Mouse (Mus musculus): Measurements from ENCODE around the gene Men1.

The Men1 gene

GRCm38 (mm10) chr19:6339191-6339590 is 4.4 kb downstream of the Men1 start:
- no peak for DNase-seq (ENCODE audit: low spot score)

- DNase-seq (ENCODE audit: low spot score): no peak
Measured at GRCm38 (mm10) chr19:6339890-6340504, 5.2 kb downstream of the Men1 start.

DNA sequence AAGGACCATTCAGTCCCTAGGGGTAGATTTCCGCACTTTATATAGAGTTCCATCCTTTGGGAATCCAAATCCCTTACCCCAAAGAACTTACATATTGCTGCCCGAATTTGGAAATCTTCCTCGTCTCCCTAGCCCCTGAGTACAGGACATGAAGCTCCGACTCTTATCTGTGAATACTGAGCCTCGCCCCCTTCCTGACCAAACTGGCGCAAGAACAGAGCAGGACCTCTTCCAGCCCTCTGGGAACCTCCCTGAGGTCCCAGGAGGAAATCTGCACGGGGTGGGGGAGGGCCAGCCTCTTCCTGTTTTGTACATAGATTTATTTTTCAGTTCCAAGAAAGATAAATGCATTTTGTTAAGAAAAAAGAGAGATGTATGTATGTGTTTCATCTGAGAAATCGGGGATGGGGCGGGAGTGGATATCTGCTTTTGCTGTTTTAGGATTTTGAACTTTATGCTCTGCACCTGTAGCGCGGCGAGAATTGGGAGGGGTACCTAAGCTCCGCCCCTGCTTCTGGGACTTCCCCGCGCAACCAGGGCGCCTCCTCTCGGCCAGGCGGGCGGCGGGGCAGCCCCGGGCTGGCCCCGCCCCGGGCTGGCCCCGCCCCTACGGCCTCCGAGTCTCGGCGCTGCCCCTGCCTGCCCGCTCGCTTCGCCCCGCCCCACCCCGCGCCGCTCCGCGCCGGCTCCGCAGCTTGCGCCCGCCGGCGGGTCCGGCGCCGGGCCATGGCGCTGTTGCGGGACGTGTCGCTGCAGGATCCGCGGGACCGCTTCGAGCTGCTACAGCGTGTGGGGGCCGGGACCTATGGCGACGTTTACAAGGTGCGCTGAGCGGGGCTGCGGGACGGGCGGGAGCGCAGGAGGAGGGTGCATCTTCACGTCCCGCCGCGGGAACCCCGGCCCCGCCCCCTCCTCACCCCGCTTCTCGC is 6.0 kb downstream of the Men1 start, which contains the start of gene Map4k2:
TSS of gene Map4k2 (plus strand) at position 612 of the 929 bp plus-strand sequence.
- peak; percentile 86 for DNase-seq (ENCODE audit: low spot score)

DNA sequence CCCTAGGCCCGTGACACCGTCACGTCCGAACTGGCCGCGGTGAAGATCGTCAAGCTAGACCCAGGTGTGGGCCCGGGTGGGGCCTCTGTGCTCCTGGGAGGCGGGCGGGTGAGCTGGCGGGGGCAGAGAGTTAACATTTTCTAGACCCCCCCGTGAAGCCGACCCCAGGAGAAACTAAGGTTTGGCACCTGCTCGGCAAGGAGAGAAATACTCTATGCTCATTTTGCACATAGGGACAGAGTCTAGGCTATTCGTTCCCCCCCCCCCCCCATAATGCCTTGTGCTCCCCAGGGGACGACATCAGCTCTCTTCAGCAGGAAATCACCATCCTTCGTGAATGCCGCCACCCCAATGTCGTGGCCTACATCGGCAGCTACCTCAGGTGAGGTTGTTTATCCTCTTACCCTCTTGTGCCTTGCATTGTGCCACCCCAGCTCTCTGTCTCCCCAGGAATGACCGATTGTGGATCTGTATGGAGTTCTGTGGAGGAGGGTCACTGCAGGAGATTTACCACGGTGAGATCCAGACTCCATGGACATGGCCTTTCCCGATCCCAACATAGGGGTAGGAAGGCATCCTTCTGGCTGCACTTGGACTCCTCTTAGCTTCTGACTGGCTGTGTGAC is 6.8 kb downstream of the Men1 start:
- no peak for DNase-seq (ENCODE audit: low spot score)

GRCm38 (mm10) chr19:6342276-6342933 is 7.6 kb downstream of the Men1 start:
- no peak for DNase-seq (ENCODE audit: low spot score)

- DNase-seq (ENCODE audit: low spot score): no peak
Measured at GRCm38 (mm10) chr19:6343066-6343925, 8.5 kb downstream of the Men1 start.

DNA sequence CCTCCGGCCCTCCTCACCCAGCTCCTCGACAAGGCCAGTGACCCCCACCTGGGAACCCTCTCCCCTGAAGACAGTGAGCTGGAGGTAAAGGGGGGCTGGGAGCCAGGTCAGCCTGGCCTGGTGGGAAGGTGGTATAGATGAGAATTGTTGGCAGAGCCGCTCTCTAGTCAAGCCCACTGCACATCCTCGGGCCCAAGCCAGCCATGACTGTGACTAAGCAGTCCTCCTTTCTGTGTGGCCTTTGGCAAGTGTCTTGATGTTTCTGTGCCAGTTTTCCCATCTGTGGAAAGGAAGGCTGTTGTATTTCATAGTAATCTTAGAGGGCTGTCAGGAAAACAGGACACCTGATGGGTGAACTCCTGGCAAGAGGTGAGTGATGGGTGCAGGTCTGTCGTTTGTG is 9.2 kb downstream of the Men1 start:
- no peak for DNase-seq (ENCODE audit: low spot score)

DNA sequence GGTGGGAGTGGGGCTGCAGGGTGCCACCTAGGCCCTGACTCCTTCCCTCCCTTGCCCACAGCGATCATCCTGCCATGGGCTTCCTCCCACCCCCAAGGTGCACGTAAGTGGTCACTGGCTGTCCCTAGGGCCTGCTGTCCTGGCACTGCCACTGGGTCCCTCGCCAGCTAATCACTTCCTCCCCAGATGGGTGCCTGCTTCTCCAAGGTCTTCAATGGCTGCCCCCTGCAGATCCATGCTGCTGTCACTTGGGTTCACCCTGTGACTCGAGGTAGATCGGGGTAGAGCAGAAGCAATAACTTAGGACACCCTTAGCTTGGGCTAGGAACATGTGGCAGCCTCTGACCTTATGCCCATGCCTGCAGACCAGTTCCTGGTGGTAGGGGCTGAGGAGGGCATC is 11.2 kb downstream of the Men1 start:
- DNase-seq (ENCODE audit: low spot score): no peak

GRCm38 (mm10) chr19:6346661-6347060 is 11.9 kb downstream of the Men1 start:
- DNase-seq (ENCODE audit: low spot score): no peak

DNA sequence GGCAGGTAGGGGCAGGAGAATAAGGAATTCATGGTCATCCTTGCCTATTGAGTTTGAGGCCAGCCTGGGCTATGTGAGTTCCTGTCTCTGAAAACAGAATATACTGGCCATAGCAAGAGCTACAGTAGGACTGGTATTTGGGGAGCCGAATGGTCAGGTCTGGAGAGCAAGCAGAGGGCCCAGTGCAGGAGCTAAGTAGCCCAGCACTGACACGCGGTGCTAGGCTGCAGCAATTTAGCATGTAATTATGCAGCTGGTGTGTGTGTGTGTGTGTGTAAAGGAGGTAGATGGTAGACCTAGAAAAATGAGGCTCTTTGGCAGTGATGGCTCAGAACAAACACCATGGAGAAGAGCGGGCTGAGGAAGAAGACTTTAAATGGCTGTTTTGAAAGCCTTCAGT is 12.8 kb downstream of the Men1 start:
- no peak for DNase-seq (ENCODE audit: low spot score)

- DNase-seq (ENCODE audit: low spot score): no peak
Measured at GRCm38 (mm10) chr19:6348717-6349116, 13.9 kb downstream of the Men1 start.

GRCm38 (mm10) chr19:6349215-6349983 is 14.6 kb downstream of the Men1 start:
- DNase-seq (ENCODE audit: low spot score): no peak

DNA sequence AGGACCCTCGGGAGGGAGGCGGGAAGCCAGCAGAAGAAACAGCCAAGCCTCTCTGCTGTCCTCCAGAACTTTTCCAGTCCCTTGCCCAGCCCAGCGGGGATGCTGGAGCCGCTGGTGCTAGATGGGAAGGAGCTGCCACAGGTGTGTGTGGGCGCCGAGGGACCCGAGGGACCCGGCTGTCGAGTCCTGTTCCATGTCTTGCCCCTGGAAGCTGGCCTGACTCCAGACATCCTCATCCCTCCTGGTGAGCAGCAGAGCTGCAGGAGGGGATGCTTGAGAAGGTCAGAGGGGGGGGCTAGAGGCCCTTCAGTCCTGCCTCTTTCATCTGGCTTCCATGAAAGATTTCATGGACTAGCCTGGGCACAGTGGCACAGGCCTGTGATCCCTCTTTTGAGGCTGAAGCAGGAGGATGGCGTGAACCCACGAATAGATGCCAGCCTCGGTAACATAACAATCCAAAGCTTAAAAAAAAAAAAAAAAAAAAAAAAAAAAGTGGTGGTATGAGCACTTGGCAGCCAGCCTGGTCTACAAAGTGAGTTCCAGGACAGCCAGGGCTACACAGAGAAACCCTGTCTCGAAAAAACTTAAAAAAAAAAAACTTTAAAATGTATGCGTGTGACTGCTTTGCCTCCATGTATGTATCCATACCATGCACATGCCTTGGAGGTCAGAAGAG is 16.8 kb downstream of the Men1 start:
- no peak for DNase-seq (ENCODE audit: low spot score)

DNA sequence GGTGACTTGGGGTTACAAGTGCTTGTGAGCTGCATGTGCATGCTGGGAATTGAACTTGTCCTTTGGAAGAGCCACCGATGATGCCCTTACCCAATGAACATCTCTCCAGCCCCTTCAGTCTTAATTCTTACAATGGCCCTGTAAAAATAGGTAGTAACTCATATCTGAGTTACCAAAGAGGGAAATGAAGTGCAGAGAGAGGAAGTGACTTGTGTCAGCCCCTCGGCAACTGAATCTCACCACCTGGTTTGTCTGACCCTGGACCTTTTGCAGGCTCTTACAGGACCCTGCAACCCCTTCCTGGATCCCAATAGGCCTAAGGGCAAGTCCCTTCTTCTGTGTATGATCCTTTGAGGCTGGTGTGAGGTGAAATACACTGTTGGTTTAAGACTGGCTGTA is 17.3 kb downstream of the Men1 start:
- DNase-seq (ENCODE audit: low spot score): no peak

GRCm38 (mm10) chr19:6354030-6354429 is 19.3 kb downstream of the Men1 start:
- no peak for DNase-seq (ENCODE audit: low spot score)

DNA sequence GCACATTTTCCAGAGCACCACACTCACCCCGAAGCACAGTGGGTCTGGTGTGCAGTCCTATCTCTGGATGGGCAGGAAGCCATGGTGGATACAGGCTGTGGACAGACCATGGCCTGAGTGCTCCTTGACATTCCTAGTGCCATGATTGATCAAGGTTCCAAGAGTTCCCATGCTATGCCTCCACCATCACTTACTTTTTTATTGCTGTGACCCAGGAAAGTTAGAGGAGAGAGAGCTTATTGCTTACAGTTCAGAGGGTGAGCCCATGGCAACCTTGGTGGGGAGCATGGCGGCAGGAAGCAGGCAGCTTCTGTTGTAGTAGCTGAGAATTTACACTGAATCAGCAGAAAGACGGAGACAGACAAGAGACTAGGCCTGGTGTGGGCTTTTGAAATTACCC is 26.5 kb downstream of the Men1 start:
- DNase-seq (ENCODE audit: low spot score): no peak

GRCm38 (mm10) chr19:6363091-6363410 is 28.3 kb downstream of the Men1 start:
- DNase-seq (ENCODE audit: low spot score): no peak

GRCm38 (mm10) chr19:6363411-6364240 is 28.8 kb downstream of the Men1 start, which contains the start of gene Sf1:
Gene Sf1, plus strand, starts transcription at chr19:6363690.
- DNase-seq (ENCODE audit: low spot score): peak; percentile 100

DNA sequence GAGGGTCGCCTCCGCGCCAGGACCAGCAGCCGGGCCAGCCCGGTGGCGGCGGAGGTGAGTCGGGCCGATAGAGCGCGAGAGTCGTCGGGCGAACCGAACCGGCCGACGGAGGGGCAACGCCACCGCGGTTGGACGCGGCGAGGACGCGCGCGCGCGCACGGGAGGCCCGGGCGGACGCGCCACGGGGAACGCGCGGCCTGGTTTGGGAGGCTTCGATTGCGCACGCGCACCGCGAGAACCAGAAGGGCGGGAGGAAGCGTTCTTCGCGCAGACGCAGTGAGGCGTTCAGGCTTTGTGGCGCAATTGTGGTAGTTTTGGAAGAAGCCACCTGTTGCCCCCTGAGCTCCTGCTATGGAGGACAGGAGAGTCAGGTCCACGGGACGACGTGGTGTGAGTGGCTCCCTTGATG is 29.5 kb downstream of the Men1 start:
- peak; percentile 84 for DNase-seq (ENCODE audit: low spot score)
